Mouse (Mus musculus) cortical plate, adult 2 months (tissue): Measurements from ENCODE around the gene Iyd. TPM values are rescaled to one million over a fixed set of nuclear protein-coding genes. Genes with fewer than 3 reads are reported as not detected.
A peak's percentile ranks its signal among the peaks of the same experiment; 100 is the strongest.

Experiments used
- H3K27ac ChIP-seq: fragments of 200-500 bp; 2 replicates; pipeline ENCODE4 v1.5.1; 2012; ENCODE audit warnings: low read length, control low read depth, inconsistent platforms; ENCODE audit not compliant: insufficient read depth
- H3K4me1 ChIP-seq: fragments of 200-500 bp; 2 replicates; pipeline ENCODE4 v1.6.1; 2011; ENCODE audit warnings: low read length; ENCODE audit not compliant: control insufficient read depth, insufficient read depth
- H3K4me3 ChIP-seq: fragments of 200-500 bp; 2 replicates; pipeline ENCODE4 v1.5.1; 2011; ENCODE audit warnings: mild to moderate bottlenecking, low read length, control low read depth; ENCODE audit not compliant: insufficient read depth
- CTCF ChIP-seq: fragments of 200-500 bp; IDR thresholded peaks from 2 replicates; pipeline ENCODE4 v1.5.1; 2011; ENCODE audit warnings: mild to moderate bottlenecking, control low read depth, low read length; ENCODE audit not compliant: insufficient read depth; ENCODE audit errors: extremely low read depth
- POLR2A ChIP-seq: fragments of 200-500 bp; IDR thresholded peaks from 2 replicates; pipeline ENCODE4 v1.6.1; 2011; ENCODE audit warnings: mild to moderate bottlenecking, low read length, control low read depth; ENCODE audit not compliant: insufficient read depth; ENCODE audit errors: extremely low read depth
- polyA plus RNA-seq: library from polyadenylated mRNA; depleted of rRNA; stranded (reverse); fragments of >200 nt; gene quantifications from 2 replicates; pipeline ENCODE4 v1.2.3, GENCODE M21; 2012

Gene Iyd
- polyA plus RNA-seq, 1 experiment = 0.17 TPM

- no peak overlapping the region for H3K4me3 ChIP-seq
- no peak overlapping the region for H3K27ac ChIP-seq
- H3K4me1 ChIP-seq = no peaks in the 10 kb centered on the region
- TF ChIP-seq CTCF = peak; percentile 51; the same call in 1 of the 2 replicates
- no peak for TF ChIP-seq POLR2A
Measured at GRCm38 (mm10) chr10:3534445-3534844, 5.6 kb upstream of the Iyd start.

- Histone ChIP-seq H3K4me1 (no peaks in the 10 kb centered on the region), H3K4me3 (no peak overlapping the region), H3K27ac (no peak overlapping the region)
- TF ChIP-seq CTCF = no peak
- no peak for TF ChIP-seq POLR2A
Measured at GRCm38 (mm10) chr10:3536361-3536760, 3.7 kb upstream of the Iyd start.

- Histone ChIP-seq H3K27ac (no peak overlapping the region), H3K4me3 (no peak overlapping the region), H3K4me1 (no peaks in the 10 kb centered on the region)
- no peak for TF ChIP-seq POLR2A
- no peak for TF ChIP-seq CTCF
Measured at GRCm38 (mm10) chr10:3549384-3549783, 9.3 kb downstream of the Iyd start.

GRCm38 (mm10) chr10:3555128-3555527 lies 15.1 kb downstream of the Iyd start:
- Histone ChIP-seq H3K4me3 (no peak overlapping the region), H3K4me1 (no peaks in the 10 kb centered on the region), H3K27ac (no peak overlapping the region)
- TF ChIP-seq CTCF (no peak), POLR2A (no peak)

GRCm38 (mm10) chr10:3556538-3556937 lies 16.5 kb downstream of the Iyd start:
- H3K4me1 ChIP-seq = no peaks in the 10 kb centered on the region
- no peak overlapping the region for H3K4me3 ChIP-seq
- no peak overlapping the region for H3K27ac ChIP-seq
- TF ChIP-seq CTCF (no peak), POLR2A (no peak)

- Histone ChIP-seq H3K4me3 (no peak overlapping the region), H3K27ac (no peak overlapping the region), H3K4me1 (no peaks in the 10 kb centered on the region)
- TF ChIP-seq POLR2A = no peak
- no peak for TF ChIP-seq CTCF
Measured at GRCm38 (mm10) chr10:3559136-3559535, 19.1 kb downstream of the Iyd start.

- Histone ChIP-seq H3K27ac (no peak overlapping the region), H3K4me3 (no peak overlapping the region), H3K4me1 (no peaks in the 10 kb centered on the region)
- TF ChIP-seq CTCF (0 out of 2 replicates have a peak, but pooled peaks have one; percentile 2), POLR2A (no peak)
Measured at GRCm38 (mm10) chr10:3562165-3562564, 22.1 kb downstream of the Iyd start.

- H3K27ac ChIP-seq = no peak overlapping the region
- TF ChIP-seq POLR2A = no peak
- no peak for TF ChIP-seq CTCF
- no peaks in the 10 kb centered on the region for H3K4me1 ChIP-seq
- H3K4me3 ChIP-seq = no peak overlapping the region
Measured at GRCm38 (mm10) chr10:3565126-3565525, 25.1 kb downstream of the Iyd start.

GRCm38 (mm10) chr10:3567821-3568220 lies 27.8 kb downstream of the Iyd start:
- no peak overlapping the region for H3K27ac ChIP-seq
- no peak for TF ChIP-seq CTCF
- TF ChIP-seq POLR2A = no peak
- H3K4me1 ChIP-seq = no peaks in the 10 kb centered on the region
- H3K4me3 ChIP-seq = no peak overlapping the region

- TF ChIP-seq POLR2A (no peak), CTCF (peak; percentile 70)
Measured at GRCm38 (mm10) chr10:3572723-3573649, 32.9 kb downstream of the Iyd start.

More at GRCm38 (mm10) chr10:3572723-3573649, 32.9 kb downstream of the Iyd start:
- Histone ChIP-seq H3K4me3 (no peak overlapping the region), H3K27ac (no peak overlapping the region), H3K4me1 (no peaks in the 10 kb centered on the region)
